Mouse (Mus musculus) hindbrain, embryonic 10.5 days (tissue): ENCODE results near the gene Pias1. TPM values are rescaled to one million over a fixed set of nuclear protein-coding genes. Genes with fewer than 3 reads are reported as not detected.

Experiments used
- DNase-seq: peaks from one replicate; pipeline ENCODE4 v3.0.0-alpha.2; 2017; ENCODE audit warnings: low spot score
- H3K27ac ChIP-seq: fragments of 300-500 bp; sonication (generic); 2 replicates; pipeline ENCODE4 v1.5.1; 2016; ENCODE audit warnings: mild to moderate bottlenecking, moderate library complexity
- H3K27me3 ChIP-seq: fragments of 300-500 bp; sonication (generic); 2 replicates; pipeline ENCODE4 v1.6.1; 2016; ENCODE audit warnings: mild to moderate bottlenecking; ENCODE audit not compliant: poor library complexity, insufficient read depth, severe bottlenecking
- H3K36me3 ChIP-seq: fragments of 300-500 bp; sonication (generic); 2 replicates; pipeline ENCODE4 v1.6.1; 2016; ENCODE audit warnings: mild to moderate bottlenecking, moderate library complexity
- H3K4me1 ChIP-seq: fragments of 300-500 bp; sonication (generic); replicated peaks from 2 replicates; pipeline ENCODE4 v1.6.1; 2016; ENCODE audit warnings: mild to moderate bottlenecking
- H3K4me3 ChIP-seq: fragments of 300-500 bp; sonication (generic); 2 replicates; pipeline ENCODE4 v1.5.1; 2016; ENCODE audit warnings: mild to moderate bottlenecking, moderate library complexity
- H3K9me3 ChIP-seq: fragments of 300-500 bp; sonication (generic); 2 replicates; pipeline ENCODE4 v1.6.1; 2016; ENCODE audit warnings: mild to moderate bottlenecking, moderate library complexity
- WGBS: fragments of 180-500 bp; shearing (Covaris S2); methylation state at CpG from one replicate; pipeline ENCODE4 v1.1.7; 2016; 5-methylcytosine and 5-hydroxymethylcytosine counted together
- polyA plus RNA-seq: library from polyadenylated mRNA; unstranded; fragments of >200 nt; fragmentation: Nextera tagmentation; extraction: Ambion mirVana; gene quantifications from 2 replicates; pipeline ENCODE4 v1.2.1, GENCODE M21; 2016

The Pias1 gene
- polyA plus RNA-seq, 1 experiment from 2014 or later: 57.4 TPM

DNA sequence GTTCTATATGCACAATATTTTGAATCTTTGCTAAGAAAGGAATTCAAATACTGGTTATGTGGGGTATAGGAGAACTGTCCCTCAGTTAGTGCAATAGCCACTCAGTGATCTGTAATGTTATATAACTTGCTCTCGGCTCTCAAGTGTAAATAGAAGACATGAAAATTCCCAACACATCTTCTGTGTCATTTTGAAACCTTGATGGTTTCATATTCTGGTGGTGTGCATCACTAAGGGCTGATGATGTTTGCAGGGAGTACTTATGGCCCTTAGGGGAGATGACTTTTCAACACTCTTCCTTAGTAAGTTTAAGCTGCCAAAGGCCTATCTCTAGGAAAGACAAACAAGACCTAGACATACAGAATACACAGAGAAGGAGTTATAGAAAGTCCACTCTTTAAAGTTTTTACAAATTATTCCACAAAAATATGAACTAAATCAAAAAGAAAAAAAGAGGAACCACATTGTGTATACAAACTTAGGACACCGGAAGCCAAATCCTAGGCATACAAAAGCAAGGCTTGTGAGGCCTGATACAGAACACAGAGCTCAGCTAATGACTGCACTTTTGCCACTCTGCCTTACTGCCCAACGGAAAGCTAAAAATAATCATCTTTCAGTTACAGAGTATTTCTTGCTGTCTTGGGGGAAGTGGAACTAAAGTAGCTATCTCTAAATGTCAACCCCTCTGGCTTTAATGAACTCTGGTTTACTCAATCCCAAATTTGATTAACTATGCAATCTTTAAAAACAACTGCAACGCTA, 55.0 kb downstream of the Pias1 start:
- 90% methylated on average over 4 of the region's 4 CpGs for WGBS
- Histone ChIP-seq H3K27ac (no peak overlapping the region), H3K4me3 (no peak overlapping the region), H3K4me1 (peaks cover 6% of the 10 kb centered on the region; the same call in 1 of the 2 replicates), H3K36me3 (peaks cover 5% of the 10 kb centered on the region; the same call in 1 of the 2 replicates), H3K27me3 (no peaks in the 10 kb centered on the region), H3K9me3 (no peaks in the 10 kb centered on the region)
- DNase-seq: no peak

- Histone ChIP-seq H3K4me3 (no peak overlapping the region), H3K27me3 (no peaks in the 10 kb centered on the region), H3K36me3 (peaks cover 14% of the 10 kb centered on the region), H3K9me3 (no peaks in the 10 kb centered on the region), H3K27ac (no peak overlapping the region), H3K4me1 (no peaks in the 10 kb centered on the region)
- 91% methylated on average over 2 of the region's 2 CpGs for WGBS
- DNase-seq: no peak
Observed at GRCm38 (mm10) chr9:62924886-62925610, 62.7 kb downstream of the Pias1 start.

DNA sequence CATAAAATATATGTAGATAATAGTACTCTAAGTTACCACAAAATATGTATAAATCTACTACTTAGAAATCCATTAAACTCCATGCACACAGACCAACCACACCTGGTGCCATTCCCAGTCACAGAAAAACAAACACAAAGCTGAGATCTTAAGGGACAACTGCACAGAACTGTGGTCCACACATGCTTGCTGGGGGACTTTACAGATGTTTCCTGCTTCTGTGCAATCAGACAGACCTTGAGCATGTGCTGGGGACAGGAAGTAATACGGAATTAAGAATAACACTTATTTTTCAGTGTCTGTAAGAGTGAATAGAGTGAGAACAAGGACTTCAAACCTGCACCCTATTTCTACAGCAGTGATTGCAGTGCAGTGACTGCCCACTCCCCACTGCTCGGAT, 66.8 kb downstream of the Pias1 start:
- Histone ChIP-seq H3K4me1 (no peaks in the 10 kb centered on the region), H3K27ac (no peak overlapping the region), H3K27me3 (no peaks in the 10 kb centered on the region), H3K36me3 (peaks cover 42% of the 10 kb centered on the region), H3K9me3 (peaks cover 6% of the 10 kb centered on the region; the same call in 1 of the 2 replicates), H3K4me3 (no peak overlapping the region)
- 88% methylated on average over 2 of the region's 2 CpGs for WGBS
- DNase-seq: no peak

DNA sequence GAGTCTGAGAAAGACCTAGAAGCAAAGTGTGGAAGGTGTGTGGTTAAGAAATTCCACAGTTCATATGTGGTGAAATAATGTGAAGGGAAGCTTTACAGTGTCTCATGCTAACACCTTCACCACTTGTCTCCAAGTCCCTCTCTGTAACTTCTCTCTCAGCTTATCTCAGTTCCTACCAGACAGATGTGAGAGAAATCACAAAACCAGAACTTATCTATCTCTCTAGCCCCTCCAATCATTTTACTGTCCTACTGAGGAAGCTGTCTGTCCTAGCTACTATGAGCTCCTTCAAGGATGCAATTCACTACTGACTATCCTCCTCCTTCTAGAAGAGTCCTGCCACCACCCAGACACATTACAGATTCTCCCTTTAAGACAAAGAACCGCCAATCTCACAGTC, 70.7 kb downstream of the Pias1 start:
- Histone ChIP-seq H3K4me1 (no peaks in the 10 kb centered on the region), H3K4me3 (no peak overlapping the region), H3K36me3 (peaks cover 70% of the 10 kb centered on the region), H3K27ac (no peak overlapping the region), H3K9me3 (peaks cover 12% of the 10 kb centered on the region; the same call in 1 of the 2 replicates), H3K27me3 (no peaks in the 10 kb centered on the region)
- no peak for DNase-seq
- WGBS: 94% methylated on average over 1 of the region's 1 CpGs

GRCm38 (mm10) chr9:62913390-62914069, 74.2 kb downstream of the Pias1 start:
- no peaks in the 10 kb centered on the region for H3K4me1 ChIP-seq
- WGBS: 89% methylated on average over 5 of the region's 5 CpGs
- H3K9me3 ChIP-seq: peaks cover 12% of the 10 kb centered on the region; the same call in 1 of the 2 replicates
- no peak overlapping the region for H3K27ac ChIP-seq
- H3K36me3 ChIP-seq: peaks cover 84% of the 10 kb centered on the region
- no peak for DNase-seq
- no peak overlapping the region for H3K4me3 ChIP-seq
- H3K27me3 ChIP-seq: no peaks in the 10 kb centered on the region

- WGBS: 95% methylated on average over 8 of the region's 8 CpGs
- H3K4me3 ChIP-seq: no peak overlapping the region
- H3K36me3 ChIP-seq: peaks cover 55% of the 10 kb centered on the region
- H3K27ac ChIP-seq: no peak overlapping the region
- H3K4me1 ChIP-seq: peaks cover 4% of the 10 kb centered on the region; the same call in 1 of the 2 replicates
- H3K9me3 ChIP-seq: 0 out of 2 replicates have a peak, but pooled peaks cover 4% of the 10 kb centered on the region
- no peaks in the 10 kb centered on the region for H3K27me3 ChIP-seq
- DNase-seq: no peak
Observed at GRCm38 (mm10) chr9:62905039-62905438, 82.7 kb downstream of the Pias1 start.

DNA sequence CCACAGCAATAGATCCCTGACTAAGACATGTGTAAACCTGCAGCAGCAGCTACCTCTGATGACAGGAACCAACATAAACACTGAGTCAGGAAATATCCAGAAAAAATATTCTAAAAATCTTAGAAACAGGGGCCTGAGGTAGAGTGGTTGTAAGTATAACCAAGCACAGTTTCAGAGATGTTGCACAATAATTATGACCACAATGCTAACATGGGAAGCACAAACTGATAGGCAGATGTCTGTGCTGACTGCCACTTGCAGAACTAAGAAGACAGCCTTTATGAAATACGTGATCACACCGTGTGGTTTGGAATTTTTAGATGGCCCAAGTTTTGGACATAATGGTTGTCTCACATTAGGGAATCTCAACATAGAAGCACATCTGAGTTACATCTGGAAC, 83.9 kb downstream of the Pias1 start:
- peaks cover 46% of the 10 kb centered on the region for H3K36me3 ChIP-seq
- H3K4me3 ChIP-seq: no peak overlapping the region
- no peaks in the 10 kb centered on the region for H3K27me3 ChIP-seq
- H3K4me1 ChIP-seq: peaks cover 4% of the 10 kb centered on the region; the same call in 1 of the 2 replicates
- DNase-seq: no peak
- 0 out of 2 replicates have a peak, but pooled peaks cover 4% of the 10 kb centered on the region for H3K9me3 ChIP-seq
- no peak overlapping the region for H3K27ac ChIP-seq
- 97% methylated on average over 2 of the region's 2 CpGs for WGBS

DNA sequence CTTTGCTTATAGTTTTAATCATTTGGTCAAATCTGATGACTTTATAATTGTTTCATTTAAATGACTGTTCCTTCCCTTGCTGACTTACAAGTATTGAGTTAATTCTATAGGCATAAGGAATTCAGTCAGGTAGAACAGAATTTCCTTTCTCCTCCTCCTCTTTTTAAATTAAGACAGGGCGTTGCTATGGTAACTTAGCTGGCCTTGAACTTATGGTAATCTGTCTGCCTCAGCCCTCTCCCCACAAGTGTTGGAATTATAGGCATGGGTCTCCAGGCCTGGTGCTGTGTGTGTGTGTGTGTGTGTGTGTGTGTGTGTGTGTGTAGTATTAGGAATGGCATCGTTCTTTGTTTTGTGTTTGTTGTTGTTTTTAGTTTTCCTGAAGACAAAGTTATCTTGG, 86.0 kb downstream of the Pias1 start:
- no peak overlapping the region for H3K4me3 ChIP-seq
- H3K4me1 ChIP-seq: peaks cover 4% of the 10 kb centered on the region; the same call in 1 of the 2 replicates
- WGBS: 94% methylated on average over 2 of the region's 2 CpGs
- H3K27ac ChIP-seq: no peak overlapping the region
- no peaks in the 10 kb centered on the region for H3K27me3 ChIP-seq
- DNase-seq: no peak
- H3K36me3 ChIP-seq: peaks cover 49% of the 10 kb centered on the region
- H3K9me3 ChIP-seq: 0 out of 2 replicates have a peak, but pooled peaks cover 4% of the 10 kb centered on the region

GRCm38 (mm10) chr9:62894486-62894885, 93.2 kb downstream of the Pias1 start:
- DNase-seq: no peak

GRCm38 (mm10) chr9:62881871-62882270, 105.9 kb downstream of the Pias1 start:
- Histone ChIP-seq H3K36me3 (peaks cover 63% of the 10 kb centered on the region), H3K27me3 (no peaks in the 10 kb centered on the region), H3K4me3 (no peak overlapping the region), H3K9me3 (no peaks in the 10 kb centered on the region), H3K27ac (no peak overlapping the region), H3K4me1 (no peaks in the 10 kb centered on the region)
- WGBS: 85% methylated on average over 12 of the region's 12 CpGs
- DNase-seq: no peak

More at GRCm38 (mm10) chr9:62894486-62894885, 93.2 kb downstream of the Pias1 start:
- Histone ChIP-seq H3K27me3 (no peaks in the 10 kb centered on the region), H3K4me3 (no peak overlapping the region), H3K4me1 (no peaks in the 10 kb centered on the region), H3K36me3 (peaks cover 76% of the 10 kb centered on the region), H3K27ac (no peak overlapping the region), H3K9me3 (no peaks in the 10 kb centered on the region)
- 94% methylated on average over 1 of the region's 1 CpGs for WGBS

- WGBS: 87% methylated on average over 2 of the region's 2 CpGs
- no peaks in the 10 kb centered on the region for H3K9me3 ChIP-seq
- H3K36me3 ChIP-seq: peaks cover 29% of the 10 kb centered on the region
- no peak for DNase-seq
- H3K4me1 ChIP-seq: no peaks in the 10 kb centered on the region
- no peak overlapping the region for H3K27ac ChIP-seq
- no peaks in the 10 kb centered on the region for H3K27me3 ChIP-seq
- no peak overlapping the region for H3K4me3 ChIP-seq
Observed at GRCm38 (mm10) chr9:62877825-62878224, 109.9 kb downstream of the Pias1 start.

DNA sequence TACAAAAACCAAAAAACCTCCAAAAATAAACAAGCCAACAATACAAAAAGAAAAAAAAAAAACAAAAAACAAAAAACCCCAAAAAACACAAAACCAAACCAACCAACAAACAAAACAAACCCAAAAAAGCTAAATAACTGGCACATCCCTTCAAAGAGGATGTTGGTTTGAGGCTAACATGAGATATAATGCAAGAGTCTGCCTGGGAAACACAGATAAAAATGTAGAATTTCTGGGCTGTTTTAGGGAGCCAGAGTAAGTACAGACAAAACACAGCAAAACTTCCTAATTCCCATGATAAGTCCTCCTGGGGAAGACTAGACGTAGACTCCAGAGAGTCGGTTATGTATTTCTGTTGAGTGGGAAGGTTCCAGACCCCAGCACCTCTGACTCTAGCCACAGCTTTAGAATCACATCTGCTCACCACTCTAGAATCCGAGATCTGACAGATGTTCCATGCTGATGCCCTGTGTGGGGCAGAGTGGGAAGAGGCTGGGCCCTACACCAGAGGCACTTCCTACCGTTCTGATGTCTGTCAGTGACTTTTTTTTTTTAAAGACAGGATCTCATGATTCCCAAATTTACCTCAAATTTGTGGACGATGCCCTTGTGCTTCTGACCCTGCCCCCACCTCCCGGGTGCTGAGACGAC, 110.6 kb downstream of the Pias1 start:
- no peak for DNase-seq
- WGBS: 88% methylated on average over 7 of the region's 7 CpGs
- no peaks in the 10 kb centered on the region for H3K9me3 ChIP-seq
- no peaks in the 10 kb centered on the region for H3K27me3 ChIP-seq
- H3K27ac ChIP-seq: no peak overlapping the region
- H3K4me1 ChIP-seq: no peaks in the 10 kb centered on the region
- H3K4me3 ChIP-seq: no peak overlapping the region
- H3K36me3 ChIP-seq: peaks cover 22% of the 10 kb centered on the region
